Mouse (Mus musculus) cortical plate, adult 2 months (tissue): ENCODE measurements at regions not wholly inside any gene's neighbourhood (a gene's known extent, or its start where the extent isn't known, plus 50 kb on each side); places are given as distances from the start of the nearest gene placed in this dataset.

Experiments
- CTCF ChIP-seq: fragments of 200-500 bp; IDR thresholded peaks from 2 replicates; pipeline ENCODE4 v1.5.1; 2011; ENCODE audit warnings: mild to moderate bottlenecking, control low read depth, low read length; ENCODE audit not compliant: insufficient read depth; ENCODE audit errors: extremely low read depth
- POLR2A ChIP-seq: fragments of 200-500 bp; IDR thresholded peaks from 2 replicates; pipeline ENCODE4 v1.6.1; 2011; ENCODE audit warnings: mild to moderate bottlenecking, low read length, control low read depth; ENCODE audit not compliant: insufficient read depth; ENCODE audit errors: extremely low read depth

GRCm38 (mm10) chr13:41948241-41948640, 100.8 kb upstream of the Adtrp start:
- TF ChIP-seq CTCF = no peak
- TF ChIP-seq POLR2A = no peak
